Mouse (Mus musculus): ENCODE measurements around the gene Higd1c. TPM values are rescaled to one million over a fixed set of nuclear protein-coding genes. Genes with fewer than 3 reads are reported as not detected.
A peak's percentile ranks its signal among the peaks of the same experiment; 100 is the strongest.

Gene Higd1c
- polyA plus RNA-seq, 1 experiment from 2014 or later: 0.47 TPM

DNA sequence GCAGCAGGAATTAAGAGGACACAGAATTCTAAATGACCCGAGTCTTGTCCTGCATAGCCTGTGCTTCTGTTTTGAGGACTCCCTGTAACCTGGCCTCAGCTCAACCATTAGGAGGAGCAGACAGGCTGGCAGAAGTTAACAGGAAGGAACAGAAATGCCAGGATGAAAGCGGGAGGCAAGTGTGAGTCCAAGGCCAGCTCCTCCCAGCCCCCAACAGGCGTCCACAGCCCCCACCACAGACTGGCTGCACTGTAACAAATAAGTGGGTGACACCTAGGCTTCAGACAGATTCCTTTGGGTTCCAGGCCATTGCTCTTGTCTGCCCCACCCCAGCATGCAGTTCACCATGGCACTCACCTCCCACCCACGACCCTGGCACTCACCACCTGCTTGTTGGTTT lies 38.5 kb downstream of the Higd1c start:
- Histone ChIP-seq H3K4me3 (no peak overlapping the region), H3K4me1 (replicated peaks) (no peaks in the 10 kb centered on the region), H3K9me3 (no peaks in the 10 kb centered on the region), H3K27ac (no peak overlapping the region), H3K36me3 (peaks cover 99% of the 10 kb centered on the region), H3K27me3 (ENCODE audit: insufficient read depth, poor library complexity, severe bottlenecking) (no peaks in the 10 kb centered on the region)
- DNase-seq (ENCODE audit: low spot score): no peak
- whole genome bisulfite sequencing: 86% methylated on average over 4 of the region's 4 CpGs

GRCm38 (mm10) chr15:100403318-100404000 lies 39.1 kb downstream of the Higd1c start:
- no peak overlapping the region for H3K27ac ChIP-seq
- 91% methylated on average over 16 of the region's 16 CpGs for WGBS
- H3K4me3 ChIP-seq: no peak overlapping the region
- H3K9me3 ChIP-seq: no peaks in the 10 kb centered on the region
- no peaks in the 10 kb centered on the region for H3K4me1 ChIP-seq (replicated peaks)
- H3K27me3 ChIP-seq (ENCODE audit: insufficient read depth, poor library complexity, severe bottlenecking): no peaks in the 10 kb centered on the region
- DNase-seq (ENCODE audit: low spot score): no peak
- H3K36me3 ChIP-seq: peaks cover 99% of the 10 kb centered on the region

DNA sequence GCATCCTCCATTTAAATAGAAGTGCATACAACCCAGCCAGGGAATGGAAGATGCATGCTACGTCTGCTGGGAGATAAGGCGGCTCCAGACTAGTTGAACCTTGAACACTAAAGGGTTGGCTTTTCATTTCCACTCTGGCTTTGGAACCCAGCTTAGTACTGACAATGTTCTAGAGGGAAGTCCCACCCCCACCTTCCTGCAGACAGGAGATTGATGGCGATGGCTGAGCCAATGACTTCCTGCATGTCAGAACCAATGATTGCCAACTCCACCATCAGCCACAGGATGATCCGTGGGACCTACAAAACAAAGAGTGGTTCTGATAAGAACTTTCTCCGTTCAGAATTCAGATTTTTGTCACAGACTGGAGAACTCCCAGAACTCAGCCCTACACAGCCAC lies 41.7 kb downstream of the Higd1c start:
- Histone ChIP-seq H3K36me3 (peaks cover 99% of the 10 kb centered on the region), H3K27me3 (ENCODE audit: insufficient read depth, poor library complexity, severe bottlenecking) (no peaks in the 10 kb centered on the region), H3K9me3 (no peaks in the 10 kb centered on the region), H3K4me3 (no peak overlapping the region), H3K27ac (no peak overlapping the region), H3K4me1 (replicated peaks) (no peaks in the 10 kb centered on the region)
- 87% methylated on average over 5 of the region's 5 CpGs for WGBS
- DNase-seq (ENCODE audit: low spot score): no peak

DNA sequence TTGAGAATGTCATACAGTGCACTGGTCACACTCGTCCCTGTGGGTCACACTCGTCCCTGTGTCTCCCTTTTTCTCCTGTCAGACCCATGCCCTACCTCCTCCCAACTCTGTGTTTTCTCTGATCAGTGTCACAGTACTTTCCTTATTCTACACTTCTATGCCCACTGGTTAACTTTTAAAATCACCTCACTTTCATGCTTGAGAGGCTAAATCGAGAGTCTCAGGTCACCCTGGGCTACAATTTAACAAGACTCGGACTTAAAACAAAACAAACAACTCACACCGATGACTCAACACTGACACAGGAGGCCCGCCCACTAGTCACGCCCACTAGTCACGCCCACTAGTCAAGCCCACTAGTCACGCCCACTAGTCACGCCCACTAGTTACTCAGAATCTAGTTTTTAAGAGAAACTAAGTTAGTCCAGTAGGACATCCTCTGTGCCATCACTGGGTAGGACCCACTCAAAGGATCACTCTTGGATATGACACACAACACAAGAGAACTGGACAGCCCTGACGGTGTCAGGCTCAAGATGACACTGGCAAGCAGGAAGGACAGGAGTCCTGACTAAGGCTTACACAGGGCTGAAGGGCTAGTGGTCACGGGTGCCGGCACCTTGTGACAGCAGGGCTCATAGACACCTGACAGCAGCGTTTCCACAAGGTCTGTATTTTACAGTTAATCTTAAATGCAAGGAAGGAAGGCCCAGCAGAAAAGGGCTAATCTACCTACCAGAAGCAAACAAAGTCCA lies 46.8 kb downstream of the Higd1c start:
- 66% methylated on average over 14 of the region's 14 CpGs for WGBS

DNA sequence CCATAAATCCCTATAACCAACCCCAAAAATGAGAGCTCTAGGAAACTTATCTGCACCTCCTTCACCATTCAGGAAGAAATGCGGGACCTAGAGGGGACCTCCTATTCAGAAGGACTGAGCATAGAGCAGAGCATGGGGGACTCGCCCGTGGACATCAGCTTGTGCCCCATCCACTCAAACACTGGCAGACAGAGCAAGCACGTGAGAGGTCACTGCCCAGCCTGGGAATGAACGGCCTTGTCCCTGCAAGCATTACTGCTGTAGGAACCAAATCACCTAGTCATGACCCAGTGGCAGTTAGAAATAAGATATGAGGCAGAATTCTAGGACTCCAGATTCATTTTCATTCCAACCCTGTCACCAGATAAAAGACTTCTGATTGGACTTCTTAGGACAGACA lies 47.4 kb downstream of the Higd1c start:
- H3K36me3 ChIP-seq: peaks cover 55% of the 10 kb centered on the region
- no peak overlapping the region for H3K4me3 ChIP-seq
- H3K4me1 ChIP-seq (replicated peaks): peaks cover 5% of the 10 kb centered on the region; the same call in 1 of the 2 replicates
- H3K27ac ChIP-seq: no peak overlapping the region
- H3K27me3 ChIP-seq (ENCODE audit: insufficient read depth, poor library complexity, severe bottlenecking): no peaks in the 10 kb centered on the region
- no peaks in the 10 kb centered on the region for H3K9me3 ChIP-seq
- WGBS: 91% methylated on average over 5 of the region's 5 CpGs
- DNase-seq (ENCODE audit: low spot score): no peak

More for the DNA sequence above, 46.8 kb downstream of the Higd1c start:
- no peaks in the 10 kb centered on the region for H3K27me3 ChIP-seq (ENCODE audit: insufficient read depth, poor library complexity, severe bottlenecking)
- no peak overlapping the region for H3K4me3 ChIP-seq
- peaks cover 61% of the 10 kb centered on the region for H3K36me3 ChIP-seq
- no peak for DNase-seq (ENCODE audit: low spot score)
- H3K27ac ChIP-seq: no peak overlapping the region
- peaks cover 5% of the 10 kb centered on the region; the same call in 1 of the 2 replicates for H3K4me1 ChIP-seq (replicated peaks)
- H3K9me3 ChIP-seq: no peaks in the 10 kb centered on the region

GRCm38 (mm10) chr15:100413306-100413705 lies 49.0 kb downstream of the Higd1c start:
- no peaks in the 10 kb centered on the region for H3K27me3 ChIP-seq (ENCODE audit: insufficient read depth, poor library complexity, severe bottlenecking)
- DNase-seq (ENCODE audit: low spot score): no peak
- no peaks in the 10 kb centered on the region for H3K9me3 ChIP-seq
- 91% methylated on average over 4 of the region's 5 CpGs for WGBS
- peaks cover 8% of the 10 kb centered on the region for H3K4me1 ChIP-seq (replicated peaks)
- H3K36me3 ChIP-seq: peaks cover 40% of the 10 kb centered on the region
- H3K27ac ChIP-seq: no peak overlapping the region
- no peak overlapping the region for H3K4me3 ChIP-seq

GRCm38 (mm10) chr15:100414011-100414410 lies 49.7 kb downstream of the Higd1c start:
- WGBS: 73% methylated on average over 4 of the region's 4 CpGs
- DNase-seq (ENCODE audit: low spot score): no peak
- Histone ChIP-seq H3K9me3 (no peaks in the 10 kb centered on the region), H3K27me3 (ENCODE audit: insufficient read depth, poor library complexity, severe bottlenecking) (no peaks in the 10 kb centered on the region), H3K27ac (no peak overlapping the region), H3K4me3 (no peak overlapping the region), H3K36me3 (peaks cover 33% of the 10 kb centered on the region), H3K4me1 (replicated peaks) (peaks cover 8% of the 10 kb centered on the region)

GRCm38 (mm10) chr15:100414942-100415341 lies 50.6 kb downstream of the Higd1c start:
- Histone ChIP-seq H3K9me3 (no peaks in the 10 kb centered on the region), H3K27ac (no peak overlapping the region), H3K4me3 (no peak overlapping the region), H3K27me3 (ENCODE audit: insufficient read depth, poor library complexity, severe bottlenecking) (no peaks in the 10 kb centered on the region), H3K36me3 (peaks cover 24% of the 10 kb centered on the region), H3K4me1 (replicated peaks) (peaks cover 18% of the 10 kb centered on the region)
- 95% methylated on average over 13 of the region's 13 CpGs for WGBS
- DNase-seq (ENCODE audit: low spot score): no peak

- Histone ChIP-seq H3K4me3 (no peak overlapping the region), H3K27ac (no peak overlapping the region), H3K36me3 (peaks cover 16% of the 10 kb centered on the region), H3K4me1 (replicated peaks) (peaks cover 24% of the 10 kb centered on the region), H3K9me3 (no peaks in the 10 kb centered on the region), H3K27me3 (ENCODE audit: insufficient read depth, poor library complexity, severe bottlenecking) (no peaks in the 10 kb centered on the region)
- no peak for DNase-seq (ENCODE audit: low spot score)
- 95% methylated on average over 8 of the region's 8 CpGs for WGBS
Measured at GRCm38 (mm10) chr15:100415684-100416083, 51.3 kb downstream of the Higd1c start.

DNA sequence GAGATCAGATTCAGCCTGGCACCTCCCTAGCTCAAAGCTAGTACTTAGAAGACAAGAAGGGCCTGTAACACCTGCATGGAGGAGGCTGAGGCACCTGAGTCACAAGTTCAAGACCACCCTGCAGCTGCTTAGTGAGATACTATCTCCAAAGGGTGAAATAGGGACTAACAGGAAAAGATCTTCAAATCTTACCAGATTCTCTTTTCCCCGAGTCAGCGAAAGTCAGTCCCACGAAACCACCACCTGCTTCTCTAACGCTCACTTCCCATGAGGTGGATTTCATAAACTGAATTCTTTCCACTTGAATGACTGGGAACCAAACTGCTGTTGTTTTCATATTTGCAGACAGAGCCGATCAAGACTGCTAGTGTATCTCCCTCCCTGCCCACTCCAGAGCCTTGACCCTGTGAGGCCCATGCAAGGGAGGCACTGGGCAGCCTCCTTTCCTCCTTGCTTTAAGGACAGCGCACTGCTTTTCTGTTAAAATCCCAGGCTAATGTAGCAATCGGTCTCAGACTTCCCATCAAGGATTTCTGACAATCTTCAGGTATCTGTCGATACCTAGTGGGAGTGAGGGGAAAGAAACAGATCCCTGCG lies 53.6 kb downstream of the Higd1c start:
- no peaks in the 10 kb centered on the region for H3K9me3 ChIP-seq
- no peaks in the 10 kb centered on the region for H3K27me3 ChIP-seq (ENCODE audit: insufficient read depth, poor library complexity, severe bottlenecking)
- no peak overlapping the region for H3K27ac ChIP-seq
- WGBS: 93% methylated on average over 9 of the region's 9 CpGs
- no peak for DNase-seq (ENCODE audit: low spot score)
- no peaks in the 10 kb centered on the region for H3K36me3 ChIP-seq
- no peak overlapping the region for H3K4me3 ChIP-seq
- H3K4me1 ChIP-seq (replicated peaks): peaks cover 40% of the 10 kb centered on the region

- Histone ChIP-seq H3K36me3 (no peaks in the 10 kb centered on the region), H3K27ac (peak overlapping the region; percentile 73; the same call in 1 of the 2 replicates), H3K27me3 (ENCODE audit: insufficient read depth, poor library complexity, severe bottlenecking) (peaks cover 12% of the 10 kb centered on the region), H3K9me3 (no peaks in the 10 kb centered on the region), H3K4me3 (no peak overlapping the region), H3K4me1 (replicated peaks) (peaks cover 48% of the 10 kb centered on the region)
- DNase-seq (ENCODE audit: low spot score): no peak
- WGBS: 74% methylated on average over 8 of the region's 8 CpGs
Measured at GRCm38 (mm10) chr15:100419311-100419710, 55.0 kb downstream of the Higd1c start.

DNA sequence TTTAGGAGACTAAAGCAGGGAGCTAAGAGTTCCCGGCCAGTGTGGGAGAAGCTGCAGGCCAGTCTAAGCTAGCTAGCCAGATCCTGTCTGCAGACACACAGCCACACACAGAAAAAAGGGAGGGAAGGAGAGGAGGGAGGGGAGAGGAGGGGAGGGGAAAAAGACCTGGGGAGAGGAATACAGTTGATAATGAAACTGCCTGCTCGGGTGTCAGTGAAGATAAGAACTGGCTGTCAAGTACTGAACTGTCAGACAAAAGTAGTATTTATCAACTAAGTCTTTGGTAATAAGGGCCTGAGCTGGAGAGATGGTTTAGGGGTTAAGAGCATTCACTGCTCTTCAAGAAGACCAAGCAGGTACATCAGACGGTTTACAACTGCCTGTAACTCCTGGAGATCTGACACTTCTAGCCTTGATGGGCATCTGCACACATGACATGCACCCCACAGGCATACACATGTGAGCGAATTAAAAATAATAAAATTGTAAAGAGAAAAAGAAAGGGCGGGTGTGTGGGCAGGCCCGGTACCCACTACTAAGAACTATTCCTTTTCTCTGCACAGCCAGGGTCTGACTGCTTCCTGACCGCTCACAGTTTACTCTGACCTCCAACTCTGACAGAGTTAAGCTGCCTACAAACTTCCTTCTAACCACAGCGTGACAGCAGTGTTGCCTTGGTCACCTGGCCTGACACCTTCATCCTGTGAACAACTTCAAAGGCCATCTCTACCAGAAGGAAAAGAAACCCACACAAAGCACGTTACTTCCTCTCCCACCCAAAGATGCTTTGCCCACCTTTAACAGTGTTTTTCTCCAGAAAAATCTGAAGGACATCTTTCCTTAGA lies 55.8 kb downstream of the Higd1c start:
- H3K4me1 ChIP-seq (replicated peaks): peaks cover 51% of the 10 kb centered on the region

More for the DNA sequence above, 55.8 kb downstream of the Higd1c start:
- Histone ChIP-seq H3K9me3 (no peaks in the 10 kb centered on the region), H3K4me3 (no peak overlapping the region), H3K27ac (peak overlapping the region; percentile 73; the same call in 1 of the 2 replicates), H3K36me3 (no peaks in the 10 kb centered on the region), H3K27me3 (ENCODE audit: insufficient read depth, poor library complexity, severe bottlenecking) (peaks cover 20% of the 10 kb centered on the region)
- WGBS: 70% methylated on average over 9 of the region's 9 CpGs
- DNase-seq (ENCODE audit: low spot score): no peak

Data from hindbrain, embryonic 10.5 days (tissue).